Mouse (Mus musculus): ENCODE data around the gene Tmem72.

Gene Tmem72

GRCm38 (mm10) chr6:116650406-116650805 is 66.3 kb downstream of the Tmem72 start, which contains the start of gene Depp1:
Depp1 (plus strand) TSS chr6:116650609.
- no peak for DNase-seq (ENCODE audit: low spot score in 2 of 2)

- no peak for DNase-seq (ENCODE audit: low spot score in 2 of 2)
These were observed 66.9 kb downstream of the Tmem72 start for GRCm38 (mm10) chr6:116649811-116650210.

GRCm38 (mm10) chr6:116647763-116648162 is 69.0 kb downstream of the Tmem72 start:
- no peak for DNase-seq (ENCODE audit: low spot score in 2 of 2)

DNA sequence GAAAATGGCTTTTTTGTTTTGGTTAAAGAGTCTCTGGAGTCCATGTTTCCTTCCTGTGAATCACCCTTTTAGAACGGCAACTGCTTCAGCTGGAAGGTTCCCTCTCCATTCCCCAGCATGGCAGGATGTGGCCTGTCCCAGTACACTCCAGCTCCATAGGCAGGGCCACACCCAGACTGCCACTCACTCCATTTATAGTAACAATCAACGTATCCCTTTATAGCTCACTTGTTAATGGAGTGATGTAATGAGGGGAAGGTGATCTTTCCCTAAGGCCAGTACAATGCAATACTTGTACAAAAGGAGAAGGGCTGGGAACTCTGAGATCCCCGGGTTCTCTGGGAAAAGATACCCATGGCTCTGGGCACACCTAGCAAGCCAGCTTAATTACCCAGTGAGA is 72.4 kb downstream of the Tmem72 start:
- no peak for DNase-seq (ENCODE audit: low spot score in 2 of 2)

GRCm38 (mm10) chr6:116643881-116644280 is 72.8 kb downstream of the Tmem72 start:
- DNase-seq (ENCODE audit: low spot score in 2 of 2), result no peak

- DNase-seq (ENCODE audit: low spot score in 2 of 2), result peak in 1 of 2 experiments; percentile 37
These were observed 73.8 kb downstream of the Tmem72 start for GRCm38 (mm10) chr6:116642942-116643341.

DNA sequence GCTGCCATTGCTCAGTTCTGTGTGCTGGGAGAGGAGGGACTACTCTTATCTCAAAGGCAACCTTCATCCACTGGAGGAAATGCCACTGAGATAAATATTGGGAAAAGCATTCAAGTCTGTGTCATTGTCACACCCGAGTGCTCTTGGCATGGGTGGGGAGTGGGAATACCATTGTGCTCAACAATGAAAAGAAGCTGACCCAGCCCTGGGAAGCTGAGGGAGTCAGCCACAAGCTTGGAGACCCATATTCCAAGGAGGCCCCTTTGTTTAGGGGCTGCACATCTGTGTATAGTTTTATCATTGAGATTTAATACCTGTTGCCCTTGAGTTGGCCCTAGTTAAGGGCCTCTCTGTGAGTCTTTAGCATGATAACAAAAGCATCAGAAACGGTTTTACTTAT is 77.0 kb downstream of the Tmem72 start:
- no peak for DNase-seq (ENCODE audit: low spot score in 2 of 2)

DNA sequence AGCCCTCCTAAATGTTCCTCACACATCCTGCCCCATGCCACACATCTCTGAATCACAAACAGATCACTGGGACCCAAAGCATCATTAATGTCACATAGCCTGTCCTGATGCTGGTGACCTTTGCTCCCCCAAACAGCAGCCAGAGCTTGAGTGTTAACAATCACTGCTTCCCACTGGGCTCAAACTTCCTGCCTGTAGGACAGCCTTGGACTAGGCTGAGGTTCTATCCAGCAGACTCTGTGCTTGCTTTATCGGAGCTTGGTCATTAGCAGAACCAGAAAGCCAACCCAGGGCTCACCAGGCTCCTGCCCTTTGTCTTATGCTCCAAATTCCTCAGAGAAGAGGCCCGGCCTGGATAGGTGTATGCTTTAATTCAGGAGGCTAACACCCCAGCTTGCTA is 77.8 kb downstream of the Tmem72 start:
- no peak for DNase-seq (ENCODE audit: low spot score in 2 of 2)

DNA sequence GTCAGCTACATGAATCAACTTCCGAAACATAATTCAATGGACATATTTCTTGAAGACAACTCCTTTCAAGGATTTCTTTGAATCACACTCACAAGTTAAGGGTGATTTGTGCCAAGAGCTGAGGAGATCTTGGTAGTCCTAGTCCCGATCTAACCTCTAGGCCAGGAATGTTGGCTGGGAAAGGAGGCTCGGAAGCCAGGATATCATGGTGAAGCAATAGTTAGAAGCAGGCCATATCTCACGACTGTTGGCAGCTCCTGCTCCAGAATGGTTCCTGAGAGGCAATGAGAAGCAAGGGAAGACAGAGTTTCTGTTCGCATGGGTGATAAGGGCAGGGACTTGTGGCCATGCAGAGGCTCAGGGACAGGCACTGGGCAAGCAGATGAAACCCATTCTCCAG is 79.2 kb downstream of the Tmem72 start:
- DNase-seq (ENCODE audit: low spot score in 2 of 2), result no peak

DNA sequence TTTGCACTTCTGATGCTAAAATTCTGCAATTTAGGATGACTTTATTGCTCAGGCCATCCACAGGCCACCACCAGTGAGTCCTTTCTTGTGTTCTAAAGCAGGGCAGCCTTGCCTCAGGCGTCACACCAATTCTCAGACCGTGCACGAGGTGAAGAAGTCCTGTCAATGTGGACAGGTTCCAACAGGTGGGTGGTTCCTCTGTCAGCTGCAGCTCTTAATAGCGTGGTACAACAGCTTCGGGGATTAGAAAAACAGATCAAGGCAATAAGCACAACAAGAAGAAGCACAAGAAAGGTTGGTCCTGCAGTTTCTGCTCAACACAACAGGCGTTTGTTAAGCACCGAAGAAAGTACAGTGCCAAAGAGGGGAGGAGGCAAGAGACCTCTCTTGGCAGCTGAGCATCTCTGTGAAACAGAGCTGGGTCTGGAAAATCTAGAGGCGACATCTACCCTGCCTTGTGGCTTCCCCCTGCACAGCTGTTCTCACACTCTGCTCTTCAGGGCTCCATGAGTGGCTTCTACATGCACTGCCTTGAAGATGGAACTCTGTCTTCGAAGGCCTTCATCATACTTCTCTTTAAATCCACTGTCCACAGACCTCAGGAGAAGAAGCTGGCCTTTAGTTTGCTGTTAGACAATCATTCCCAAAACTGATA is 80.0 kb downstream of the Tmem72 start:
- no peak for DNase-seq (ENCODE audit: low spot score in 2 of 2)

DNA sequence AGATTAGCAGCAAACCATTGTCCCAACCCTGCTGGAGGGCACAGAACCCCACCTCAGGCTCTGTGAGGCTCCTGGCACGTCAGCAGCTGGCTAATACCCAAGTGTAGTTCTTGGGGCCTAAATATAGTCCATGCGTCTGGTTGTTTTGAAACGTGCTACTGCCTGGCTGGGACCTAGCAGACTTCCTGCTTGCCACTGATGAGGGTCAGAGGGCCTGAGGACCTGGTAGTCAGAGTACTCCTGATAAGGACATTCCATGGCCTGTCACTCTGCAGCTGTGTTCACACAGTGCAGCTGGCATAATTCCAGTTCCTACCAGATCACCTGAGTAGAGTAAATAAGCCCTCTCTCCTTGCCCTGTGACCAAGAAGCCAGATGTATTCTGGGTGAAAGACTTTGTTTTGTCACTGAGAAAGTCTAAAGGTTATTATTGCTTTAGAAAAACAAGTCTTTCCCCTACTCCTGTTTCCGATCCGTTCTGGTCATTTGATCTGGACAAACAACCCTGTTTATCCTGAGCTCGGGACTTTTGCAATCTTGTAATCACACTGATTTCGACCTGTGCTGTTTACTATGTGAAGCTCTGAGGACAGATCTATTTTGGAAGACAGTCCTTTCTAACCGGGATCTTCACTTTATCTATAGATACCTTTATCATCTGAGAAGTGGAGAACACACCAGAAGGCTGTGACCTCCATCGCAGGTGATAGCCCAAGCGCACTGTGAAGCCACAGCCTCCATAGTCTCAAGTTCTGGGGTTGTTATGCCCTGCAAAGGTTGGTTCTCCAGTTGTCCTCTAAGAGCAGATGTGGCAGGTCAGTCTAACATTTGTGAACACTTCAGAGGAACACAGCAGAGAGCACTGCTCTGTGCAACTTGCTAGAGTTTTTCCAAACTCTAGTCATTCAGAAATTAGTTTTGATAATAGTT is 81.2 kb downstream of the Tmem72 start:
- peak in 1 of 2 experiments; percentile 31 for DNase-seq (ENCODE audit: low spot score in 2 of 2)

GRCm38 (mm10) chr6:116633741-116634695 is 82.7 kb downstream of the Tmem72 start:
- DNase-seq (ENCODE audit: low spot score in 2 of 2), result no peak

DNA sequence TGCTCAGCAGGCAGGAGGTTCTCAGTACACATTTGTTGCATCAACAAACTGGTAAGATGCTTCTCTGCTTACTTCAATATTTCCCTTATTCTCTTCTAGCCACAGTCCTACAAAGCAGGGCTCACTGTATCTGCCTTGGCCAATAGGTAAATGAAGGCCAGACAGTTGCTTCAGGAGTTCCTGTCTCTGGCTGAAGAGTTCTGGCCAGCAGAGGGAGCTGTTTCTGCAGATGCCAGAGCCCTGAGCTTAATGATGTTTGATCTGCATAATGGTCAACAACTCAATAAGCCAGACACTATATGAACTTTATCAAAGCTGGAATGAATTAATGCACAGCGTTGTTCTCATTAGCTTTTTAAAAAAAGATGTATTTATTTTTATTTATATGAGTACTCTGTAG is 84.6 kb downstream of the Tmem72 start:
- DNase-seq (ENCODE audit: low spot score in 2 of 2), result peak; percentile 69 to 78

DNA sequence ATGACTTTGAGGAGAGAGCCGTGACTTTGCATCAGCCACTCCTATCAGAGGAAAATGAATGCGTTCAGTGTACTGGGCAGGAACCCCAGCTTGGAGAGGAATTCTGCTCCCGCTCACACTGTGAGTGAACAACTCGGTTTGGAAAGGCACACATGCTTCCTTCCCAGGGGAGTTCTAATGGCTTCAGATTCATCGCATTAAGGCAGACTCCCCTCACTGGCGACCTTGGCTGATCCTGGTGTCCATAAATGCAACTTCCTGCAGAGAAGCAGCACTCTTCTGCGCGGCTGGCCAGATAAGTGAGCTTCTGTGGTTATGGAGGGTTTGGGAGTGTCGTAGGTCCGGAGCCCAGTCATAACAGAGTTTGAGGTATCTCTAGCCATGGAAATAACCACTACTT is 86.9 kb downstream of the Tmem72 start:
- DNase-seq (ENCODE audit: low spot score in 2 of 2), result no peak
